Mouse (Mus musculus): ENCODE data around the gene Tmem158.

Tmem158 gene

DNA sequence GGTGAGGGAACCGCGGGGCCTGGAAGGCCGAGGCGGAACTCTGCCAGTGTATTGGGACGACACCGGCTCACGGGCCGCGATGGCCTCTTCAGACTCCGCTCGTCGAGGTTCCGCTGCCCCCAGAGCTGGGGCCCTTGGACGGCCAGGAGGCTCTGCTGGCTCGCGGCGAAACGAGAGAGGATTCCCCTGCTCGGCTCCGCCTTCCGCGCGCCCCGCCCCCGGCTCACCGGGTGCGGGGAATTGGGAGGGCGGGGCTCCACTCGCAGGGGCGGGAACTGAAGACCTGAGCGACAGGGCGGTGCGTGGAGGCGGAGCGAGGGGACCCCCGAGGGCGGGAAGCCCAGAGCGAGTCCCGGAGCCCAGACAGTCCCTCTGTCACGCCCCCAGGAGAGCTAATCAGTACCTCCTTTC, at the start of gene Tmem158:
Tmem158 (minus strand) TSS at position 154 of the 411 bp plus-strand sequence.
- CTCF ChIA-PET: interaction anchor here in 3 of 4 experiments (0.9 to 1.3 kb wide), 5 partner anchors 185 to 269 kb away, joined by 3 to 5 read pairs (median 4); partner anchors contain the start of gene Sacm1l (in 1 of the 3)
- POLR2A ChIA-PET: interaction anchor here in 3 of 4 experiments (0.6 to 2.9 kb wide), 20 partner anchors 9 to 455 kb away, joined by 3 to 14 read pairs (median 4); partner anchors contain the start of genes Sacm1l (in 3 of the 3), Lars2 (in 2 of the 3), Exosc7 (in 1 of the 3) and Limd1 (in 1 of the 3)

DNA sequence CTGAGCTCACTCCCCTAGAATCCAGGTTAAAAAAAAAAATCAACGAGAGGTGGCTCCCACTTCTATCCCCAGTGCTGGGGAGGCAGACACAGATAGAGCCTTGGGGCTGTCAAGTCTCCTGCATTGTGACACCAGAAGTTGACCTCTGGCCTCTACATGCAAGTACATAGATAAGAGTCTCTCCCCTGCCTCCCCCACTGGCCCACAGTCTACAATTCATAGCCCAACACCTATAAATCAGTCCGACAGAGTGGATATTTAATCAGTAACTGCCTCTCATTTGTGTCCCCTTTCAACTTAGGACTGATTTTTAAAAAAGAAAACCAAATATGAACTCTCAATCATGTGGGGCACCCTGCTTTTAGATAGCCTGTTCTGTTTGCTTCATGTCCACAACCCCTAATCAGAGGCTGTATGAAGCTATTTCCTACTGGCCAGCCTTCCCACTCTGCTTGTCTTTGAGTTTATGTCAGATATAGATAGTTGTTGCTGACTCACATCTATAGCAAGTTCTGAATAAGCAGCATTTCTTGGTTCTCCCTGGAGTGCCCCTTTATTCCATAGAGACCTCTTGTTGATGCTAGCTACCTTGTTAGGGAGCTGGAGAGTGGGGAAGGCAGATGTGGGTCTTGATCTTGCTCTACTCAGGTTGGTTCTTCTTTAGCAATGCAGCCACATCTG, 49.3 kb upstream of the Tmem158 start:
- ChIA-PET CTCF (no interaction called here), POLR2A (interaction anchor here in 1 of 4 experiments (0.7 kb wide), 1 partner anchor 790 kb away, joined by 3 read pairs; no protein-coding TSS in a partner anchor)

DNA sequence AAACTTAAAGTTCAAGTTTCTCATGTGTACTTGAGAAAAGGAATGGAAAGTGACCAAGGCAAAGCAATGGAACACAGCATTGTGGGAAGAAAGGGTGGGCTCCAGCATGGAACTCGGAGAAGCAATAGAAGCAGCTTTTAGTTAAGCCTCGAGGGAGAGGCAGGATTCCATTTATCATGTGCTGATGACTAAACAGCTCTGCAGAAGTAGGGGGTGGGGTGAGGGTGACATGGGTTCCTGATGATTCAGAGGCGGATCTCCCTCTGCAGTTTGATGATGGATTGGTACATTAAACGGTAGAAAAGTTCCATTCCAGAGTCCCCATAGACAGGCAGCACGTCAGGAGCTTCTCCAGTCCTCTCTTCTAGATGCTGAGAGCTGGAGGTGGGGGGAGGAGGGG, 48.5 kb upstream of the Tmem158 start:
- CTCF ChIA-PET: no interaction called here
- POLR2A ChIA-PET: interaction anchor here in 1 of 4 experiments (0.5 to 0.7 kb wide), 2 partner anchors 789 to 1938 kb away, joined by 3 to 4 read pairs; no protein-coding TSS in a partner anchor

DNA sequence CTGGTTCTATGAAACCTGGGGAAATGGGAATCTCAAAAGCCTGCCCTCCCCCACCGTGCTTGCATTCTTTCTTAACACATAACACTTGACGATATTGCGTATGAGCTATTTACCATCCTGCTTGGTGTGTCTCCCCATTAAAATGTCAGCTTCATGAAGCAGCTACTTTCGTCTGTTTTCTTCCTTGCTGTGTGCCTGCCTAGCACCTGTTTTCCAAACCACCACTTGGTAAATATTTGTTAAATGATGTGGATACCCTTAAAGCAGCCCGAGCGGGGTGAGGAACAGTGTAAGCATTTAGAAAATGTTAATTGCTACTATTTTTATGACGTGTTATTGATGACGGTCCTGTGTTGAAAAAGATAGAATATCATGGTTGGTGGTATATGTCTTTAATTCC, 44.4 kb upstream of the Tmem158 start:
- CTCF ChIA-PET: no interaction called here

DNA sequence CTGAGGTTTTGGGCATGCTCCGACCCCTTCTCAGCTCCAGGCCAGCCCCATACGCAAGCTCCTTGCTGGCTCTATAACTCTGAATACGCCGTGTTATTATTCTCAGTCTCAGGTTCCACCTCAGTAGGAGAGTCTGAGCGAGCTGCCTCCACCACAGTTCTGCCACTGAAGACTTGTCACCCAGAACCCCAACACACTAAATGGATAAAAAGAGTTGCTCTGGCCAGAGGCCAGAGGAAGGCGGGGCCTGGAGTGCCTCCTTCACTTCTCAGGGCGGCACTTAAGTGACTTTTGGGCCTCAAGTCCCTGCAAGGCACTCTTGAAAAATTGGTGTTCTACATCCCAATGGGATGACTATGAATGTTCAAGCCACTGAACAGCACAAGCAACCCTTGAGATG, 43.4 kb upstream of the Tmem158 start:
- ChIA-PET POLR2A (no interaction called here), CTCF (no interaction called here)

More for the DNA sequence above, 44.4 kb upstream of the Tmem158 start:
- POLR2A ChIA-PET: interaction anchor here in 1 of 4 experiments (0.6 kb wide), 1 partner anchor 30 kb away, joined by 3 read pairs; no protein-coding TSS in a partner anchor

DNA sequence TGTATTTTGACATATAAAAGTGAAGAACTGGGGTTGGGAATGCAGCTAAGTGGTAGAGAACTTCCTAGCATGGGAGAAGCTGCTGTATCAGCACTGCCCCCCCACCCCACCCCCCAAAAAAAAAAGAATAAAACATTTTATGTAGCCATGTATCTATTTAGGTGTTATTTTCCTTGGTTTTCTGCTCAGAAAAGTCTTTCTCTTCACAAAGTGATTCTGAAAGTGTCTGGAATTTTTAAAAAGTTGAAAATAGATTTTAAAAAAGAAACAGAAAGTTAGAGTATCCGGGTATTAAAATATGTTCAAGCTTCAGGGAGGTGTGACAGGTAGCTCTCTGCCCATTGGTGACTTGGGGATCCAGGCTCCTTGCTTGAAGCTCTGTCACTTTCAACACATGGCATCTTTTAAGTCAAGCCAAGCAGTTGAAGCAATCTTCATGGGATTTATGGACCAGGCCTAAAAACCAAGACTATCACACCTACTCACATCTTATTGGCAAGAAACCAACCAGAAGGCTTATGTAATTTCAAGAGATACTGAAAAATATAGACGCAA, 42.3 kb upstream of the Tmem158 start:
- POLR2A ChIA-PET: interaction anchor here in 1 of 4 experiments (1.1 kb wide), 1 partner anchor 127 kb away, joined by 3 read pairs; no protein-coding TSS in a partner anchor
- CTCF ChIA-PET: interaction anchor here in 1 of 4 experiments (0.6 kb wide), 1 partner anchor 38 kb away, joined by 3 read pairs; no protein-coding TSS in a partner anchor

DNA sequence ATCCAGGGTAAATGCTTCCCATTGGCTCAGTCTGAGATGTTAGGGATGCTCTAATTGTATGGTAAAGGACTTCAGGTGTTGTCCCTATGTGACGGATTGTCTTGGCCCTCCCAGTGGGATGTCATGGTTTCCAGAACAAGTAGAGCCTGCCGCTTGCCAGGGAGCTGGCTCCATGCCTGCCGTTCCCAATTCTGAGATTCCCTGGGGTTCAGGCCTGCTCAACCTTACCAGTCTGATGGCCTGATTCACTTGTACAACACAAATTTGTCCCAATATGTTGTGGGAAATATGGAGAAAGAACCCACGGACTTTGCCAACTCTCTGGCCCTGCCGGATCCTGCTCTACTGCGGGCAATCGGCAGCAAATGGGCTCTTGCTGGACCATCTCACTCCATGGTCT, 37.3 kb upstream of the Tmem158 start:
- ChIA-PET CTCF (no interaction called here), POLR2A (interaction anchor here in 1 of 4 experiments (0.5 kb wide), 1 partner anchor 283 kb away, joined by 3 read pairs; no protein-coding TSS in a partner anchor)

DNA sequence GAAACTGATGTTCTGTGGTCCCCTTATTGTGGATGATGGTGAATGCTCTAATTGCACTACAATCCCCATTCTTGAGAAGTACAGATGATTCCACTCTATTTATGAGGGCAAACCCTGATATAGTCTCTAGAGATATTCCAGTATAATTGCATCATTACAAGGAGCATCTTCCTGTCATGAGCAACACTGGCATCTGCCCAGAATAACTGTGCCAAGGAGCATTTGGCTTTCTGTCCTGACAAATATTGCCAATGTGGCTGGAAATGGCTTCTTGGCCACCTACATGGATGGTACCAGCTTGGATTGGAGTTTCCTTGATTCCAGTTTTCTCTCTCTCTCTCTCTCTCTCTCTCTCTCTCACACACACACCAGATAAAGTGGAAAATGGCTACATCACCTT, 35.7 kb upstream of the Tmem158 start:
- ChIA-PET POLR2A (interaction anchor here in 1 of 4 experiments (0.6 kb wide), 1 partner anchor 58 kb away, joined by 3 read pairs; no protein-coding TSS in a partner anchor), CTCF (interaction anchor here in 1 of 4 experiments (0.7 kb wide), 1 partner anchor 134 kb away, joined by 3 read pairs; no protein-coding TSS in a partner anchor)

DNA sequence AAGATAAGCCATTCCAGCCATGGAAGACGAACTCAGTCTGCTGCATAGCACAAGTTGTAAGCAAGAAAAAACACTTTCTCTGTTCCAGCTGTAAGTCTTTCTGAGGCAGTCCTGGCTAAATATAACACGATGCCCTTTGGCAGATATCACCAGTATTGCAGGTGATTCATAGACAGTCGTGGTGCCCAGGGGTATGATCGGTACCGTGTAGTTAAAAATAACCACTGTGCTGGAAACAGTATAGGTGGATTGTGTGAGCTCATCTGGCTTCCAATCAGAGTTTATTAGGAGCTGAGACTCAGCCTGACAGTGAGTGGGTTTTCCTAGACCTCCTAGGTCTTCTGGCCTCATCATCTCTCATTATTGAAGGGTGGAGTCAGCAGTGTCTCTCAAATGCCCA, 34.0 kb upstream of the Tmem158 start:
- ChIA-PET CTCF (interaction anchor here in 1 of 4 experiments (1.2 kb wide), 1 partner anchor 137 kb away, joined by 3 read pairs; no protein-coding TSS in a partner anchor), POLR2A (interaction anchor here in 1 of 4 experiments (1.3 kb wide), 1 partner anchor 21 kb away, joined by 3 read pairs; no protein-coding TSS in a partner anchor)

DNA sequence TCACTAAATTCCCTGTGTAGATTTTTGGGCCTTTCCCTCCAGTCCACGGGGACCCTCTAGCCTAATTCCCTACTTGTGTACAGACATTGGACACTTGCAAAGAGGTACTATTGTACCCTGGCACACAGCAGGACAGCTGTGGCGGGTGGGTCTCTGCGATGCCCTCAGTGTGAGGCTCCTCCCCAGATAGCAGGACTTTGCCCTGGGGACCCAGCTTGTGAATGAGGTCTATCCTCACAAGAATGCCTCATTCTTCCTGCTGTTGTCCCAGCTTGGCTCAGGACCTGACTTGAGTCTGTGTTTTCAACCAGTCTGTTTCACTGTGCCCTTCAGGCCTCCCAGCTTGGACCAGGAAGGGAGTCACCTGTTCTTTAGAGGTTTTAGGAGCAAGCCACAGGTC, 27.8 kb upstream of the Tmem158 start:
- CTCF ChIA-PET: interaction anchor here in 1 of 4 experiments (0.6 kb wide), 1 partner anchor 18 kb away, joined by 3 read pairs; no protein-coding TSS in a partner anchor
- POLR2A ChIA-PET: no interaction called here

DNA sequence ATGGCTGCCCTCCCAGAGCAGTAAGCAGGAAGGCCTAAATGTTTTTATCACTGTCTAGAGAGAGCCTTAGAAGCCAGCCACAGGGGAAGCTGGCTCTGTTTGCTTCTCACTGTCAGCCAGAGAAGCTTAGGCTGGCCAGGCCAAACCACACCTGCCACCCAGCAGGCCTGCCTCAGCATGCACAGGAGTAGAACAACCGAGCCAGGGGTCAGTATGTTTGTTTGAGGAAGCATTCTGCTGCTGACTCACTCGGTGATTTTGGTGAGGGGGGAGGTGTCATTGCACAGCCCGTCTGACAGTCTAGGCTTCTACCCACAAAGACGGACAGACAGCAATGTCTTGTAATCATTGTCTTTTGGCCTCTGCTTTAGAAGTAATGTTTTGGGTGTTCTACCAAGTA, 25.1 kb upstream of the Tmem158 start:
- ChIA-PET CTCF (interaction anchor here in 1 of 4 experiments (0.9 kb wide), 1 partner anchor 33 kb away, joined by 3 read pairs; no protein-coding TSS in a partner anchor), POLR2A (interaction anchor here in 1 of 4 experiments (1.3 kb wide), 1 partner anchor 81 kb away, joined by 4 read pairs; the partner anchor contains the start of gene Lars2)

DNA sequence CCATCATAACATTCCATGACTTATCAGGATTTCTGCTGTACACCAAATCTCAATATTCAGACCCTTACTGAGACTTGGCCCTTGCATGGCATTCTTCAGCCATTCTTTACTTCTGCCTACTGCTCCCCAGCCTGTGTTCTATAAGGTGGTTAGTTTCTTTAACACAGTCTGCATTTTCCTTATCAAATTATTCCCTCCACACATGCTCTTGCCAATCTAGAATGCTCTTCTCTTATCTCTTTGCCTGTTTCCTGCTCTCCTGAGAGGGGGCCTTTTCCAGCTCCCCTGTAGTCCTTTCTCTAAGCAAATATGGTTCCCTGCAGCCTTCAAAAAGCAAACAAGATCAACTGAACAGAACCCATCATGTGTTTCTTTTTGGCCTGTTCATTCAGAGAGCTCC, 20.2 kb upstream of the Tmem158 start:
- CTCF ChIA-PET: no interaction called here
- POLR2A ChIA-PET: no interaction called here

DNA sequence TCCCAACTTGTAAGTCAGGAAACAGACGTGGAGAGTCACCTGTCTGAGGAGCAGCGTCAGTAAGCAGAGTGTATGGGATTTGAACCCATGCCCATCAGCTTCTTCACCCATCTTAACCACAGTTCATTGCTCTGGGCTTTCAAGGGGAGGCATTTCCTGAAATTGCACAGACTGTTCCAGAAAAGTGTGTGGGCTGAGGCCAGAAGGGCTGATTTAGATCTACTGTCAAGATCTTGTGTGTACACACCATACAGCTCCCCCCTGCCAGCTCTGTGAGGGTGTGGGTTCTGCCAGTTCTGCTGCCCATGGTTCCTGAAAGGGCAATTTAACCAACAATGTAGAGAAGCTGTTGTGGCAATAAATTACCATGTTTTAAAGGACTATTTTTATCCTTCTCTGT, 17.4 kb upstream of the Tmem158 start:
- ChIA-PET CTCF (interaction anchor here in 1 of 4 experiments (0.7 kb wide), 1 partner anchor 103 kb away, joined by 3 read pairs; no protein-coding TSS in a partner anchor), POLR2A (no interaction called here)

DNA sequence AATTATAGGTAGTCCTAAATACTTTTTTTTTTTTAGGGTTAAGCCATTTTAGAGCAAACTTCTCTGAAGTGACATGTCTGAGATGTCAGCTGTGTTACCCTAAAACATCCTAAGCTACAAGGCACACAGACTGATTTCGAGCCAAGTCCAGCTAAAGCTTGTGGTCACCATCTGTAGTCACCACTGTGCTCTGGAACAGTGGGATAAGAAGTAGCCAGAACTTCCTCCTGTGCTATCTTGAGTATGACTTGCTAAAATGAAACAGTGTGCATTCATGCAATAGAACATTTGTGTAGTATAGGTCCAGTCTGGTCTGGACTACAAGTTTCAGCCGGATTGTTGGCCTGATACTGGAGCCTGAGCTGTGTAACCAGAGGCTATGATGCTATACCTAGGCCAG, 14.8 kb upstream of the Tmem158 start:
- CTCF ChIA-PET: interaction anchor here in 1 of 4 experiments (0.6 kb wide), 1 partner anchor 118 kb away, joined by 4 read pairs; no protein-coding TSS in a partner anchor
- POLR2A ChIA-PET: interaction anchor here in 3 of 4 experiments (0.6 to 1.6 kb wide), 5 partner anchors 15 to 861 kb away, joined by 3 to 6 read pairs (median 3); partner anchors contain the start of gene Tmem158 (in 1 of the 3)

DNA sequence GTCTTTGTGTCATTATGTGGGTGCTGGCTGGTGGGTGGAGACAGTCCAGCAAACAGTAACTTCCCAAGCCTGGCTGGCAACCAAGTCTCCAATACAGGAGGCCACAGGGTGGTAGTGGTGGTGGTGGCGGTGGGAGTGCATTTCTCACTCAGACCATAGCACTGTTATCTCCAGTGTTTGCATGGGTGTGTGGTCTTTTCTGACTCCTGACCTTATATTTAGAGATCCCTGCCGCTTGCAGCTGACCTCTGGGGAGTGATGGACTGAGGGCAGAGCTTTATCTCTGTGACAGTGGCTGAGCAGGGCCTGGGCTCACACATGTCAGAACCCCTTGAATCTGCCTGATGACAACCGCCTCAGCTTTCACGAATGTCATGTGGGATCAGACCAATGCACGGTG, 14.1 kb upstream of the Tmem158 start:
- CTCF ChIA-PET: interaction anchor here in 1 of 4 experiments (0.6 kb wide), 1 partner anchor 117 kb away, joined by 4 read pairs; no protein-coding TSS in a partner anchor
- POLR2A ChIA-PET: interaction anchor here in 3 of 4 experiments (0.6 to 1.6 kb wide), 7 partner anchors 14 to 861 kb away, joined by 3 to 6 read pairs (median 3); partner anchors contain the start of gene Tmem158 (in 1 of the 3)

DNA sequence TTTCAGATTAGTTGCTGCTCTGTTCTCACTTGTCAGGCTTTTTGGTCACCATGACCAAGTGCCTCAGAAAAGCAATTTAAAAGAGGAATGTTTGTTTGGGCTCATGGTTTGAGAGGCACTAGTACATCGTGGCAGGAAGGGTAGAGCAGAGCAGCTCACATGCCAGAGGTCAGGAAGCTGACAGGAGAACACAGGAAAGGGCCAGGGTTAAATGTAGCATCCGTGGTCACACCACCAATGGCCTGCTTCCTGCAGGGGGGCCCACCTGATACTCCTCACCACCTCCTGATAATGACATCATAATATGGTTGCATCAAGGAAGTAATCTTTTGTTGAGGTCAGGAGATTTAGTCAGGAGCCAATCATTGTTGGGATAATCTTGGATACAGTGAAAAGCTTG, 13.3 kb upstream of the Tmem158 start:
- ChIA-PET POLR2A (interaction anchor here in 2 of 4 experiments (1.2 kb wide), 2 partner anchors 13 to 20 kb away, joined by 3 read pairs; partner anchors contain the start of gene Tmem158 (in 1 of the 2)), CTCF (no interaction called here)

DNA sequence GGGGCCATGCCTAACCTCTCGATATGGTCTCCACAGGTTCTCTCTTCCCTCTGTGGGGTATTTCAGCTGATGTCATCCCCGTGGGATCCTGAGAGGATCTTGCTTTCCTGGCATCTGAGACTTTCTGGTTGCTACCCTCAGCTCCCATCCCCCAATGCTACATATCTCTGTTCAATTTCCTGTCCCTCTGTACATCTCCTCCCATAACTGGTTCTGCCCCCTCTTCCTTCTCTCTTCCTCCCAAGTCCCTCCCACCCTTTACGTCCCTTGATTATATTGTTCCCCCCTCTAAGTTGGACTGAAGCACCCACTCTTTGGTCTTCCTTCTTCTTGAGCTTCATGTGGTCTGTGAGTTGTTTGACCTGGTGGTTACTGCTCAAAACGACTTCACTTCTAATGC, 11.0 kb upstream of the Tmem158 start:
- POLR2A ChIA-PET: no interaction called here
- CTCF ChIA-PET: interaction anchor here in 1 of 4 experiments (0.7 kb wide), 1 partner anchor 110 kb away, joined by 3 read pairs; no protein-coding TSS in a partner anchor

DNA sequence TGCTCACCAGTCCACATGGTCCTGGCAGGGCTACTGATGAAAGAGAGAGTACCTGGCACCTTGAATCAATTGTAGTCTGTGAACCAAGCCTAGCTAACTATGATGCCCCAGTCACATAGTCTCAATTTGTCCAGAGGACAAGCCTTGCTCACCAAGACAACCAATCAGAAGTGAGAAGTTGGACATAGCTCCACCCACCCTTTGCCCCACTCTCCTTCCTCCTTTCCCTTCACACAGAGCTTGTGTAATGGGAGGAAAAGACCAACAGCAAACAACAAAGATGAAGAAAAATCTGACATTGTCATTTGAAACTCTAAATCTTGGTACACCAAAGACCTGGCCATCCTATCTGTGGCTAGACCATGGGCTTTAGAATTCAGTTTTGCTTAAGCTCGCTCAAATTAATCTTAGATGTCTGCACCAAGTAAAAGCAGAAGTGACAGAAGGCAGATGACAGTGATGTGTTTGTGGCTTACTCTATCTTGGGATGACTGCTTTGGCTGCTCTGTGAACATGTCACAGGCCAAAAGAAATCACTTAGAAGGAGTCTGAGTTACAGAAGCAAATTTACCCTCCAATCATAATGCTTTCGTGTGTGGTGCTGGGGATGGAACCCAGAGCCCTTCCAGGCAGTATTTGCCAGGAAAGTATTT, 9.5 kb upstream of the Tmem158 start:
- ChIA-PET POLR2A (no interaction called here), CTCF (interaction anchor here in 2 of 4 experiments (0.6 to 2.1 kb wide), 4 partner anchors 17 to 209 kb away, joined by 3 to 7 read pairs (median 4); partner anchors contain the start of gene Limd1 (in 1 of the 2))
